Mouse (Mus musculus) stomach, embryonic 14.5 days (tissue): ENCODE measurements around the gene Larp1. TPM values are rescaled to one million over a fixed set of nuclear protein-coding genes. Genes with fewer than 3 reads are reported as not detected.
"Not testable (repeated sequence)": the region's sequence is repeated elsewhere in the genome, so short reads cannot be mapped to it uniquely, and the experiment has no call there.

Experiments
- ATAC-seq: fragments of 200-750 bp; cut with Nextera tagmentation; 2 replicates; pipeline ENCODE4 v1.8.0; 2017; ENCODE audit warnings: low read depth, moderate TSS enrichment; ENCODE audit not compliant: insufficient number of reproducible peaks, insufficient read depth, low FRiP score
- H3K27ac ChIP-seq: fragments of 300-500 bp; sonication (generic); 2 replicates; pipeline ENCODE4 v1.5.1; 2014; ENCODE audit warnings: mild to moderate bottlenecking, low read length, moderate library complexity, mixed read lengths
- H3K27me3 ChIP-seq: fragments of 300-500 bp; sonication (generic); 2 replicates; pipeline ENCODE4 v1.6.1; 2014; ENCODE audit warnings: low read length, control low read depth, mixed read lengths; ENCODE audit not compliant: control insufficient read depth, insufficient read depth
- H3K36me3 ChIP-seq: fragments of 300-500 bp; sonication (generic); 2 replicates; pipeline ENCODE4 v1.6.1; 2014; ENCODE audit warnings: mild to moderate bottlenecking, control low read depth, low read length, moderate library complexity, mixed read lengths; ENCODE audit not compliant: control insufficient read depth, insufficient read depth
- H3K4me1 ChIP-seq: fragments of 300-500 bp; sonication (generic); 2 replicates; pipeline ENCODE4 v1.6.1; 2014; ENCODE audit warnings: low read length, control low read depth, mixed read lengths; ENCODE audit not compliant: control insufficient read depth, insufficient read depth
- H3K4me2 ChIP-seq: fragments of 300-500 bp; sonication (generic); replicated peaks from 2 replicates; pipeline ENCODE4 v1.6.1; 2014; ENCODE audit warnings: low read depth, low read length, control low read depth
- H3K4me3 ChIP-seq: fragments of 300-500 bp; sonication (generic); 2 replicates; pipeline ENCODE4 v1.5.1; 2014; ENCODE audit warnings: low read depth, low read length, control low read depth
- H3K9ac ChIP-seq: fragments of 300-500 bp; sonication (generic); replicated peaks from 2 replicates; pipeline ENCODE4 v1.6.1; 2014; ENCODE audit warnings: low read depth, mild to moderate bottlenecking, control low read depth, low read length, moderate library complexity, mixed read lengths
- H3K9me3 ChIP-seq: fragments of 300-500 bp; sonication (generic); 2 replicates; pipeline ENCODE4 v1.6.1; 2016; ENCODE audit warnings: low read depth, low read length, control low read depth; ENCODE audit not compliant: control insufficient read depth
- WGBS: fragments of 180-500 bp; shearing (Covaris S2); extraction: QIAGEN DNeasy Blood & Tissue Kit; methylation state at CpG from one replicate; pipeline ENCODE4 v1.1.7; 2014; 5-methylcytosine and 5-hydroxymethylcytosine counted together
- polyA plus RNA-seq: library from polyadenylated mRNA; unstranded; fragments of >200 nt; fragmentation: Nextera tagmentation; extraction: Ambion mirVana; gene quantifications from 2 replicates; pipeline ENCODE4 v1.2.1, GENCODE M21; 2014

Gene Larp1
- polyA plus RNA-seq, 1 experiment from 2014 or later = 23.9 TPM

DNA sequence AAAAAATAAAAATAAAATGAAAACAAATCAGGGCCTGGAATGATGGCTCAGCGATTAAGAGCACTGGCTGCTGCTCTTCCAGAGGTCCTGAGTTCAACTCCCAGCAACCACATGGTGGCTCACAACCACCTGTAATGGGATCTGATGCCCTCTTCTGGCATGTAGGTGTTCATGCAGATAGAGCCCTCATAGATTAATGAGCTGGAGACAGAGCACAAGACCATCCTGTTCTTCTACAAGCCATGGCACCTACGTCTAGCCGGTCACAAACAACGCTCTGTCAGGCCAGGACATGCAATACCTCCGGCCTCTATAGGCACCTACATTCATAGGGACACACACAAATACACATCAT lies 89.5 kb downstream of the Larp1 start:
- H3K36me3 ChIP-seq, ATAC-seq, H3K9me3 ChIP-seq, H3K4me1 ChIP-seq, H3K27me3 ChIP-seq, H3K27ac ChIP-seq, H3K9ac ChIP-seq: not testable (repeated sequence)
- peak overlapping the region; percentile 36; the same call in 1 of the 2 replicates for H3K4me3 ChIP-seq
- peak overlapping the region; percentile 72 for H3K4me2 ChIP-seq
- 70% methylated on average over 5 of the region's 5 CpGs for WGBS

DNA sequence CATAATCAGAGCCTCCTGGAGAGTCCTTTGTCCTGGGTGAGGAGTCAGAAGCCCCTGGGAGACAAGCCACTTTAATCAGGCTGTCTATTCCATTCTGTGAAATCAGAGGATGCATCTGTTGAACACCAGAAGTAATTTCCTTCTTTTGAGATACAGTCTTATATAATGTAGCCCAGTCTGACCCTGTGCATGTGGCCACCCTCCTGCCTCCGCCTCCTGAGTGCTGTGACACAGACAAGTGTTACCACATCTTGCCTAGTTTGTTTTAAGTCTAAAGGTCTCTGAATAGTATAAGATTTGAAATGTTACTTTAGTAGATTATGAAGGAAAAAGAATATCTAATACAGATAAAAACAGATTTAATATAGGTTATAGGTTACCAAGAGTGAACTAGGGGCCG lies 91.1 kb downstream of the Larp1 start:
- ATAC-seq = no peak
- 91% methylated on average over 2 of the region's 2 CpGs for WGBS
- H3K4me3 ChIP-seq = no peak overlapping the region

DNA sequence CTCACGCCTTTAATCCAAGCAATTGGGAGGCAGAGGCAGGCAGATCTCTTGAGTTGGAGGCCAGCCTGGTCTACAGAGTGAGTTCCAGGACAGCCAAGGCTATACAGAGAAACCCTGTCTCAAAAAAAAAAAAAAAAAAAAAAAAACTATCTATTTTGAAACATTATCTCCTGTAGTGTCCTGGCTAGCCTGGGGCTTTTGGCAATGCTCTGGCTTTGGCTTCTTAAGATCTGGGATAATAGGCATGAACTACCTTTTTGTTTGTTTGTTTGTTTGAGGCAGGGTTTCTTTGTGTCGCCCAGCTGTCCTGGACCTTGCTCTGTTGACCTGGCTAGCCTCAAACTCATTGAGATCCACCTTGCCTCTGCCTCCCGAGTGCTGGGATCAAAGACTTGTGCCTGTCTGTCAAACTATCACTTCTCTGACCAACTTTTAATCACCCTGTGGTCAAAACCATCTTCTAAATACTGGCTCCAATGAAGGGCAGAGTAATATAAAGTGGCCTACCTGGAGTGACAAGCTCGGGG lies 92.4 kb downstream of the Larp1 start:
- Histone ChIP-seq H3K27ac (no peak overlapping the region), H3K4me1 (peaks cover 10% of the 10 kb centered on the region; the same call in 1 of the 2 replicates), H3K36me3 (no peaks in the 10 kb centered on the region), H3K4me2 (no peak overlapping the region), H3K27me3 (no peaks in the 10 kb centered on the region), H3K4me3 (no peak overlapping the region), H3K9me3 (no peaks in the 10 kb centered on the region), H3K9ac (no peak overlapping the region)
- 84% methylated on average over 4 of the region's 4 CpGs for WGBS
- ATAC-seq = no peak

More for the DNA sequence above, 91.1 kb downstream of the Larp1 start:
- Histone ChIP-seq H3K36me3 (no peaks in the 10 kb centered on the region), H3K27ac (no peak overlapping the region), H3K4me2 (no peak overlapping the region), H3K9me3 (no peaks in the 10 kb centered on the region), H3K27me3 (no peaks in the 10 kb centered on the region), H3K9ac (no peak overlapping the region), H3K4me1 (peaks cover 5% of the 10 kb centered on the region; the same call in 1 of the 2 replicates)

DNA sequence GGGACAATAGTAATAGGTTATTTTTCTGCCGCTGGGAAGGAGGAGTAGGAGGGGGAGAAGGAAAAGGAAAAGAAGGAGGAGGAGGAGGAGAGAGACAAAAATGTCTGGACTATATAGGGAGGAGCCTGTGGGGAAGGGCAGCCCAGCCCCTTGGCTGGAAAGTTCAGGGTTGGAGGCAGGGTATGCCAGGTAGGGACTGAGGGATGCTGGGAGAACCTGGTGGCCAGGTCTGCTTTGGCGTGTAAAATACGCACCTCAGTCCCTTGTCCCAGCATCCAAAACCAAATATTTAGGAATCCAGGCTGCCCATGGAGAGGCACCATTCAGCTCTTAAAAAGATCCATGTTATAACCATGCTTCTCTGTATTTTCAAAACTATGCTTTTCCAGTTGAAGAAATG lies 93.3 kb downstream of the Larp1 start:
- Histone ChIP-seq H3K9ac (no peak overlapping the region), H3K4me1 (peaks cover 10% of the 10 kb centered on the region; the same call in 1 of the 2 replicates), H3K27ac (peak overlapping the region; percentile 27; the same call in 1 of the 2 replicates), H3K27me3 (no peaks in the 10 kb centered on the region), H3K9me3 (no peaks in the 10 kb centered on the region), H3K36me3 (no peaks in the 10 kb centered on the region), H3K4me2 (no peak overlapping the region), H3K4me3 (no peak overlapping the region)
- WGBS = 62% methylated on average over 3 of the region's 3 CpGs
- ATAC-seq = no peak

DNA sequence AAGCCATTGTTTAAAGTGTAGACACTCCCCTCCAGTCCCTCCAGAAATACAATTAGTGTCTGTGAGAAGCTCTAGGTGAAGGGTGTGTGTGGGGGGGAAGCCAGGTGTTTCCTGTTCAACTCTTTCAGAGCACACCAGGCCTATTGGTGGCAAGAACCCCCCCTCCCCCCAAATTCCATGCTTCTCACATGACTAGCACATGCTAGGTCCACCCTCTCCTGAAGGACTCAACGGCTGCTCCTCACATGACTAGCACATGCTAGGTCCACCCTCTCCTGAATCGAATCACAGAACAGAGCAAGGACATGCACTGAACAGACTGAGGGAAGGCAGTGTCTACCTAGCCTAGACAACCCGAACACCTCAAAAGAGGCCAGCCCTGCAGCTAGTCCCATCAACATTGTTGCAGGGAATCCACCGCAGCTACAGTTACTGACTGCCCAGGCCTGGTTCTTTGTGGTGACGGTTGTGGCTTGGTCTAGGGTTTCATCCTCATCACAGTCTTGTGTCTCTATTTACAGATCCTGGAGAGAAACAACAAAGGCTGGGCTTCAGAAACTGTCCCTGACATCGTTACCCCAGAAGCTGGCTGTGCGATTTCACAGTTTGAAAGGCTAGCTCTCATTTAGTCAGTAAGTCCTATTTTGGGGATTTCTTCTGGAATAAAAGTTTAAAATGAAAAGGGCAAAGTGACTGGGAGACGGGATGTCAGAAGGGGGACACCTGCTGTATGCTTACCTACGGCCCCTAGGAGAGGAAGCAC lies 93.9 kb downstream of the Larp1 start:
- no peak overlapping the region; the same call in 1 of the 2 replicates for H3K4me3 ChIP-seq
- H3K27me3 ChIP-seq = no peaks in the 10 kb centered on the region
- 84% methylated on average over 9 of the region's 9 CpGs for WGBS
- no peak overlapping the region for H3K9ac ChIP-seq
- H3K27ac ChIP-seq = no peak overlapping the region; the same call in 1 of the 2 replicates
- H3K9me3 ChIP-seq = no peaks in the 10 kb centered on the region
- H3K36me3 ChIP-seq = no peaks in the 10 kb centered on the region
- H3K4me2 ChIP-seq = peak overlapping the region; percentile 21; the same call in 1 of the 2 replicates
- H3K4me1 ChIP-seq = peaks cover 10% of the 10 kb centered on the region; the same call in 1 of the 2 replicates
- ATAC-seq = no peak

DNA sequence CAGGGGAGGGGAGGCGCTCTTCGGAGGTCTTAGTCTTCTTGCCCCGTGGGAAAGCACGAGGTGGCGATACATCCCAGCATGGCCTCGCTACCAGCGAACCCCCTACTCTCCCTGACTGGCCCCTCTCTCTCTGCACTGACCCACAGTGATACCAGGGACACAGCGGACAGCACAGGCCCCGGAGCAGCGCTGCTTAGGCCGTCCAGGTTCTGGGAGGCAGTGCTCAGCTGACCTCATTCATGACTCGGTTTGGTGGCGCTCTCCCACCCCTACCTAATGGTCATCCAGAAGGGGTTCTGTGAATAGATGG lies 94.4 kb downstream of the Larp1 start:
- Histone ChIP-seq H3K9me3 (no peaks in the 10 kb centered on the region), H3K4me3 (peak overlapping the region; percentile 84), H3K36me3 (no peaks in the 10 kb centered on the region), H3K4me1 (peaks cover 10% of the 10 kb centered on the region; the same call in 1 of the 2 replicates), H3K27ac (peak overlapping the region; percentile 52; the same call in 1 of the 2 replicates), H3K9ac (no peak overlapping the region; the same call in 1 of the 2 replicates), H3K4me2 (peak overlapping the region; percentile 21), H3K27me3 (no peaks in the 10 kb centered on the region)
- WGBS = 54% methylated on average over 13 of the region's 13 CpGs
- peak; percentile 48 for ATAC-seq

DNA sequence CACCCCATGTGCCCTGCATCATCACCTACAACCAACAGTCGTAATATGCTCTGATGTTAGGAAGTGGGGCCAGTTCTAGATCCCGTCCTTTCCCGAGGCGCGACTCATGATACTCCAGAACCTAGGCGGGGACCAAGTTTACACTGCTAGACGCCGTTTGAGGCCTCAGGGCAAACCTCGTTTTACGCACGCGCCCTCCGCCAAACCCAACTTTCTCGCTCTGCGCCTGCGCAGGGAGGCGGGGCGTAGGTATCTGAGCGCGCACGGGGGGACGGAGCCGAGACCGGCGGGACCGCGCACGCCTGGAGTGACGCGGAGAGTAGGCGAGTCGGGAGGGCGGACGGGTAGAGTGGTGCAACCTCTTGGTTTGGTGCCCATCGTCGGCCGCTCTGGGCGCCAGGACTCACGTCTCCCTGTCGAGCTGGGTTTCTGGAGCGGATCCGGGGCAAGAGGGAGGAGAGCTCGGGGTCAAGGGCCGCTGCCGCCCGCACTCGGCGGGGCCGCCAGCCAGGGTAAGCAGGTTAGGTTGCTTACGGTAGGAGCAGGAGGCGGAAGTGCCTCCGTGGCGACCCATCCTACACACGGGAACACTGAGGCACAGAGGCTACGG lies 94.9 kb downstream of the Larp1 start, which contains the start of gene Cnot8:
Cnot8 (plus strand) TSS at position 457 of the 610 bp plus-strand sequence.
- Histone ChIP-seq H3K27ac (peak within 1 kb of the TSS; percentile 88), H3K4me1 (peaks cover 10% of the 10 kb centered on the region; the same call in 1 of the 2 replicates), H3K27me3 (no peaks in the 10 kb centered on the region), H3K9me3 (no peaks in the 10 kb centered on the region), H3K4me3 (peak within 1 kb of the TSS; percentile 84), H3K4me2 (peak within 1 kb of the TSS; percentile 53), H3K36me3 (no peaks in the 10 kb centered on the region), H3K9ac (peak within 1 kb of the TSS; percentile 77)
- peak; percentile 97 for ATAC-seq
- WGBS = under 1% methylated on average over 55 of the region's 55 CpGs

DNA sequence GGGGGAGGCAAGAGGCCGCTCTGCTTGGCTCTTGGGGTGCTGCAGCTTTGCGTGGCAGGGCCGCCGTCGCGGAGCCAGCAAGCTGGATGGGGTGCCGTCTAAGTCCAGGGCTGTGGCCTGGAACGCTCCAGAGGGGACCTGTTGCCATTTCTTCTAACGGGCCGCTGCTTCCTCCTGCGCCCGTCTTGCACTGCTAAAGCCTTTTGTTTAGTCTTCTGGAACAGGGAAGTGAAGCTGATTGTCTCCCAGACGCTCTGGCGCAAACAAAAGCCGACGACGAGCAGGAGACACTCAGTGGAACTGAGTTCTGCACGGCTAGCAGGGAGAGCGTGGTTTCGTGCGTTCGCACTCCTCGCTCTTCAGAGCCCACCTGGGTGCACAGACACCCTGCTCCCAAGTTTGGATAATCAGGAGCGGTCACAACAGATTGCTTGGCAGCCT lies 95.5 kb downstream of the Larp1 start:
- 0 out of 2 replicates have a peak, but pooled peaks have one; percentile 16 for ATAC-seq
- WGBS = under 1% methylated on average over 24 of the region's 24 CpGs
- no peaks in the 10 kb centered on the region for H3K36me3 ChIP-seq

More for the DNA sequence above, 95.5 kb downstream of the Larp1 start:
- Histone ChIP-seq H3K27me3 (no peaks in the 10 kb centered on the region), H3K9ac (peak overlapping the region; percentile 77), H3K4me1 (peaks cover 10% of the 10 kb centered on the region; the same call in 1 of the 2 replicates), H3K9me3 (no peaks in the 10 kb centered on the region), H3K4me2 (peak overlapping the region; percentile 53), H3K4me3 (peak overlapping the region; percentile 84), H3K27ac (peak overlapping the region; percentile 88)
